Mouse (Mus musculus): ENCODE data around the gene Olfr301. TPM values are rescaled to one million over a fixed set of nuclear protein-coding genes. Genes with fewer than 3 reads are reported as not detected.

The Olfr301 gene
- not detected for total RNA-seq (2021)

- intact Hi-C loops (cut with DNase I), result no loop called here
- no peak for DNase-seq (ENCODE audit: low spot score in 2 of 2)
Measured at GRCm38 (mm10) chr7:86403546-86403945, at the start of gene Olfr301. Olfr301 (plus strand) TSS chr7:86403846.

DNA sequence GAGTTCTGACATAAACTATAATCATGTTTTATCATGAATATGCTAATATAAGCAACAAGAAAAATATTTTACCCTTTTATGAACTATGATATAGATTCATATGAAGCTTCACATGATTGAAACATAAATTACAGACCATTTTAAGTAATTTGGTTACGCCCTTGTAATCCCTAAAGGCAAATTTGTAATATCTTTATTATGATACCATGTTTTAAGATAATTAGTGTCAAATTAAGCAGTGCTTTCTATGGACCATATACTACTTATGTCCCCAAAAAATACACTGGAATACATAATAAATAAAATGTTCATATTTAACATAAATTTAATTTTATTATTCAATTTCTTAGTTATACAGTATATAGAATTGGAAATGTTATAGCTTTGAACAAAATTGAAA, 36.8 kb upstream of the Olfr301 start, which contains the start of gene Olfr305:
TSS of gene Olfr305 (minus strand) at position 101 of the 400 bp plus-strand sequence.
- DNase-seq (ENCODE audit: low spot score in 2 of 2), result no peak
- intact Hi-C loops (cut with DNase I), result no loop called here

DNA sequence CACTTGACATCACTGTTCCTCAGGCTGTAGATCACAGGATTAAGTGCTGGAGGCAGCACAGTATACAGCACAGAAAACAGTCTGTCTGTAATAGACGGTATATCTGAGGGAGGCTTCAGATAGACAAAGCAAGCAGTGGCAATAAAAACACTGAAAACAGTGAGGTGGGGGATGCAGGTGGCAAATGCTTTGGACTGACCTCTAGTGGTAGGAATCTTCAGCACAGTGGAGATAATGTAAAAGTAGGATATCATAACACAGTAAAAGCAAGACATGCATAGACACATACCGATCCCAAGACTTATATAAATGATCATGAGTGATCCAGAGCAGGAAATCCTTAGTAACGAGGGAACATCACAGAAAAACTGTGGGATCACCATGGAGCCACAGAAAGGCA, 17.9 kb upstream of the Olfr301 start:
- DNase-seq (ENCODE audit: low spot score in 2 of 2), result no peak

GRCm38 (mm10) chr7:86386558-86386957, 17.1 kb upstream of the Olfr301 start, which contains the start of gene Olfr304:
Olfr304 (minus strand) TSS chr7:86386658.
- intact Hi-C loops (cut with DNase I), result no loop called here
- DNase-seq (ENCODE audit: low spot score in 2 of 2), result no peak

More for the DNA sequence above, 17.9 kb upstream of the Olfr301 start:
- intact Hi-C loops (cut with DNase I), result no loop called here

DNA sequence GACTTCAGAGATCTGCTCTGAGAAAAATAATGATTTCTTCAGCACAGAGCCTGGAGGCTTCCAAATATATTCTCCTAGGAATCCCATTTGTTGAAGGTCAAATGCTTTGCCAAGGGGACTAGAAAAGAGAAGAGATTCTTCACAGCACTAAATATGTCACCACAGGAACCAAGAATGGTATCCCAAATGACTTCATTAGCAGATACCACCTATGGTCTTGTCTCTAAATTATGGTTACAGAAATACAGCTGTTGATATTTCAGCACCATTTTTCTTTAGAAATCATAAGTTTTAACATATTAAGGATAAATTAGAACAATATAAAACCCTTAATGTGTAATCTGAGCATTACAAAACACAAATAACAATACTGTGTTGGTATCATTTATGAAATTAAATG, 6.0 kb upstream of the Olfr301 start, which contains the start of gene Olfr303:
TSS of gene Olfr303 (minus strand) at position 101 of the 400 bp plus-strand sequence.
- intact Hi-C loops (cut with DNase I), result no loop called here
- DNase-seq (ENCODE audit: low spot score in 2 of 2), result no peak

GRCm38 (mm10) chr7:86459621-86460020, 56.0 kb downstream of the Olfr301 start, which contains the start of gene Olfr299:
Olfr299 (plus strand) TSS chr7:86459921.
- intact Hi-C loops (cut with DNase I), result no loop called here
- no peak for DNase-seq (ENCODE audit: low spot score in 2 of 2)

Other genes starting within 250 kb of the Olfr301 start
- not detected for gene Vmn2r75, start 232.1 kb upstream of the Olfr301 start, total RNA-seq (2021)
- gene Vmn2r76, start 157.5 kb upstream of the Olfr301 start, total RNA-seq (2021), result not detected
- not detected for gene Olfr310, start 126.7 kb upstream of the Olfr301 start, total RNA-seq (2021)
- not detected for gene Olfr309, start 90.1 kb upstream of the Olfr301 start, total RNA-seq (2021)
- not detected for gene Olfr308, start 78.2 kb upstream of the Olfr301 start, total RNA-seq (2021)
- not detected for gene Olfr307, start 66.3 kb upstream of the Olfr301 start, total RNA-seq (2021)
- not detected for gene Olfr305, start 36.9 kb upstream of the Olfr301 start, total RNA-seq (2021)
- gene Olfr304, start 17.2 kb upstream of the Olfr301 start, total RNA-seq (2021), result not detected
- not detected for gene Olfr303, start 6.1 kb upstream of the Olfr301 start, total RNA-seq (2021)
- gene Olfr299, start 56.1 kb downstream of the Olfr301 start, total RNA-seq (2021), result not detected
- gene Olfr298, start 88.6 kb downstream of the Olfr301 start, total RNA-seq (2021), result not detected
- not detected for gene Olfr297, start 116.1 kb downstream of the Olfr301 start, total RNA-seq (2021)
- not detected for gene Olfr295, start 180.0 kb downstream of the Olfr301 start, total RNA-seq (2021)
- not detected for gene Olfr294, start 212.8 kb downstream of the Olfr301 start, total RNA-seq (2021)
- gene Olfr293, start 245.2 kb downstream of the Olfr301 start, total RNA-seq (2021), result not detected

All from left cerebral cortex, postnatal 36 days (tissue).